Mouse (Mus musculus) stomach, embryonic 16.5 days (tissue): ENCODE data around the gene Zfp618. TPM values are rescaled to one million over a fixed set of nuclear protein-coding genes. Genes with fewer than 3 reads are reported as not detected.

Experiments used
- ATAC-seq: fragments of 200-750 bp; cut with Nextera tagmentation; 2 replicates; pipeline ENCODE4 v1.8.0; 2017; ENCODE audit warnings: moderate number of reproducible peaks, moderate TSS enrichment; ENCODE audit not compliant: insufficient read depth, low FRiP score
- H3K27ac ChIP-seq: fragments of 300-500 bp; sonication (generic); 2 replicates; pipeline ENCODE4 v1.5.1; 2014; ENCODE audit warnings: low read length
- H3K27me3 ChIP-seq: fragments of 300-500 bp; sonication (generic); 2 replicates; pipeline ENCODE4 v1.6.1; 2014; ENCODE audit warnings: low read length, control low read depth, mixed read lengths; ENCODE audit not compliant: control insufficient read depth, insufficient read depth
- H3K36me3 ChIP-seq: fragments of 300-500 bp; sonication (generic); 2 replicates; pipeline ENCODE4 v1.6.1; 2014; ENCODE audit warnings: low read length; ENCODE audit not compliant: control insufficient read depth, insufficient read depth
- H3K4me1 ChIP-seq: fragments of 300-500 bp; sonication (generic); 2 replicates; pipeline ENCODE4 v1.6.1; 2014; ENCODE audit warnings: low read length, control low read depth, mixed read lengths; ENCODE audit not compliant: control insufficient read depth, insufficient read depth
- H3K4me2 ChIP-seq: fragments of 300-500 bp; sonication (generic); 2 replicates; pipeline ENCODE4 v1.6.1; 2014; ENCODE audit warnings: low read depth, low read length, mixed read lengths
- H3K4me3 ChIP-seq: fragments of 300-500 bp; sonication (generic); replicated peaks from 2 replicates; pipeline ENCODE4 v1.5.1; 2014; ENCODE audit warnings: mild to moderate bottlenecking, low read length
- H3K9ac ChIP-seq: fragments of 300-500 bp; sonication (generic); 2 replicates; pipeline ENCODE4 v1.6.1; 2014; ENCODE audit warnings: low read length
- H3K9me3 ChIP-seq: fragments of 300-500 bp; sonication (generic); replicated peaks from 2 replicates; pipeline ENCODE4 v1.6.1; 2016; ENCODE audit warnings: low read length, control low read depth; ENCODE audit not compliant: control insufficient read depth
- WGBS: fragments of 180-500 bp; shearing (Covaris S2); extraction: QIAGEN DNeasy Blood & Tissue Kit; methylation state at CpG from one replicate; pipeline ENCODE4 v1.1.7; 2014; 5-methylcytosine and 5-hydroxymethylcytosine counted together
- polyA plus RNA-seq: library from polyadenylated mRNA; unstranded; fragments of >200 nt; fragmentation: Nextera tagmentation; extraction: Ambion mirVana; gene quantifications from 2 replicates; pipeline ENCODE4 v1.2.1, GENCODE M21; 2015

Zfp618 gene
- polyA plus RNA-seq, 1 experiment from 2014 or later, result 23.1 TPM

DNA sequence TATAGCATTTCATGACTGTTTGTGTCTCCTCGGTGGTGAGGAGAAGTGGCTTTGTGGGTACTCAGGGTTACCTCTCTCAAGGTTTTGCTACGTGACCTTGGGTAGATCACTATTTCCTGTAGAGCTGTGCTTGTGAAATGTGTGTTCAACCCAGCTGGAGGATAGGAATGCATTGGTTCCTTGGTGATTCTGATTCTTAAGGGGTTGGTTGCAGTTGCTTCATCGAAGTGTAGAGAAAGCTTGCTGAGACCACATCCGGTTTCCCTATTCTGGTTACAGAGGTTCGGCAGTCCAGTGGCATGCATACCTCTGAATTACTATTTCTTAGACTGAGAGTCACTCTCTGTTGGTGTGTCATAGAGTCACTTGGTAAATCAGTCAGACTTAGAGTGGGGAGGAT is 4.2 kb downstream of the Zfp618 start:
- Histone ChIP-seq H3K27ac (no peak overlapping the region), H3K9ac (no peak overlapping the region), H3K36me3 (no peaks in the 10 kb centered on the region), H3K9me3 (no peaks in the 10 kb centered on the region), H3K4me3 (no peak overlapping the region), H3K27me3 (no peaks in the 10 kb centered on the region), H3K4me2 (no peak overlapping the region), H3K4me1 (peaks cover 20% of the 10 kb centered on the region)
- 85% methylated on average over 5 of the region's 5 CpGs for WGBS
- ATAC-seq, result no peak

DNA sequence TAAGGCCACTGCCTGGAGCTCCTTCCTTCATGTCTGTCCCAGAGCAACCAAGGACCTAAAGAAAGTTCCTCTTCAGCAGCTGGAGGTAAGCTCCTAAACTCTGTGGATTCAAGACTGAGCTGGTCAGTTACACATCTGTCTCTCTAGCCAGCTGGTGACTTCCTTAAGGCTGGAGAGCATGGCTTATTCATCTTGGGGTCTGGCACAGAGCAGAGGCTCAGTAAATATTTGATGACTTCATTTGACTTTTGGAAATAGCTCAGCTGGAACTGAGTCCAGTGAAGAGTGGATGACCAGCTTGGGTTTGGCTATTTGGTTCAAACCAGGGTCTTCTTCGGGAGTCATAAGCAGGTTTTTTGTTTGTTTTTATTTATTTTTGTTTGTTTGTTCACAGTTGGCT is 6.6 kb downstream of the Zfp618 start:
- Histone ChIP-seq H3K9ac (no peak overlapping the region), H3K4me1 (peaks cover 26% of the 10 kb centered on the region), H3K27me3 (no peaks in the 10 kb centered on the region), H3K36me3 (no peaks in the 10 kb centered on the region), H3K4me3 (no peak overlapping the region), H3K4me2 (no peak overlapping the region), H3K27ac (no peak overlapping the region), H3K9me3 (no peaks in the 10 kb centered on the region)
- no peak for ATAC-seq
- 58% methylated on average over 1 of the region's 1 CpGs for WGBS

DNA sequence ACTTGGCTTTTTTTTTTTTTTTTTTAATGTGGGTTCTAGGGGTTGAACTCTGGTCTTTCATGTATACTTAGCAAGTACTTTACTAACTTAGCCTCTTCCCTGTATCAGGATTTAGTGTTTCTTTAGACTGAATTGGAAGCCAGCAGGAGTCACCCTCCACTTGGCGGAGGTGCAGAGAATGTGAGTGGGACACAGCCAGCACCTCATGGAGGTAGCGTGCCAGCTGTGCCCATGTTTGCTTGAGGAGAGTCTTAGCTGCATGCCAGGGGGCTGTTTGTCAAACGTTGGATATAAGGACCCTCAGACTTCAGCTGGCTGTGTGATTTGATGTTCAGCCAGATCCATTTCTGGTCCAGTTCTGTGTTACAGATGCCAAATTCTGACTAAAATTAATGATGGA is 7.7 kb downstream of the Zfp618 start:
- H3K27me3 ChIP-seq, result no peaks in the 10 kb centered on the region
- no peak overlapping the region for H3K9ac ChIP-seq
- H3K27ac ChIP-seq, result no peak overlapping the region
- WGBS, result 59% methylated on average over 3 of the region's 3 CpGs
- no peaks in the 10 kb centered on the region for H3K9me3 ChIP-seq
- no peak for ATAC-seq
- no peak overlapping the region for H3K4me3 ChIP-seq
- peaks cover 35% of the 10 kb centered on the region for H3K4me1 ChIP-seq
- no peak overlapping the region for H3K4me2 ChIP-seq
- no peaks in the 10 kb centered on the region for H3K36me3 ChIP-seq

DNA sequence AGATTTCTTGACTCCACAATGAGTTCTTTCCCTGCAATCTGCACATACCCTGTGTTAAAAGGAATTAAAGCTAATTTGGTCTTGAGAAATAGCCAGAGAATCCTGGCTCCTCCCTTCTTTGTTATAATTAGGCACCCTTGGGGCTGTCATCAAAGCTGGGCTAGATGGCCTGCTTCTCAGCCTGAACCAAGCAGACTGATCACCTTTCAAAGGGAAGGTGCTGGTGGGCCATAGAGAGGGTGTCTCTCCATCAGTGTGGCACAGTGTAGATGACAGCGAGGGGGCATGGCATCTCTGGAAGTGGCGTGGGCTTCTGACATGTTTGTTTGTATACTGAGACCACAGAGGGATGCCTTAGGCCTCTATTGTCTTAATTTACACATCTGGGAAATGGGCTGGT is 9.5 kb downstream of the Zfp618 start:
- no peak for ATAC-seq
- 75% methylated on average over 2 of the region's 2 CpGs for WGBS

DNA sequence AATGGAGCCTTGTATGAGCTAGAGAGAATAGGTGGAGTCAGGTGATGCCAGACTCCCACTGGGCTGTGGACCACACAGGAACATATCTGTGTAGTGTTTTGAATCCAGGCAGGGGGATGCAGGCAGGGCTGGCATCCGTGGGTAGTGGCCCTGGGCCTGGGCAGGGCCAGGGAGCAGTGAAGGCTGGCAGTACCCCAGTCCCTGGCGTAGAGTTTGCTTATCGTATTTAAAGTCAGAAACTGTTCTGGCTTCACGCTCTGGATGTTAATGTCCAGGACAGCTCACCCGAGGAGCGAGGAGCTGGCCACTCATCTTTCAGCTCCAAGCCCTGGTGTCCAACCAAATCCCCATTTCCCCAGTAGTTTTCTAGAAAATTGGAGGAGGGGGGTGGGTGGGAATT is 10.2 kb downstream of the Zfp618 start:
- Histone ChIP-seq H3K27me3 (no peaks in the 10 kb centered on the region), H3K9me3 (no peaks in the 10 kb centered on the region), H3K4me2 (no peak overlapping the region), H3K27ac (no peak overlapping the region), H3K4me3 (no peak overlapping the region), H3K36me3 (no peaks in the 10 kb centered on the region), H3K9ac (no peak overlapping the region), H3K4me1 (peaks cover 40% of the 10 kb centered on the region)
- WGBS, result 69% methylated on average over 6 of the region's 6 CpGs
- ATAC-seq, result no peak

More for the DNA sequence above, 9.5 kb downstream of the Zfp618 start:
- H3K36me3 ChIP-seq, result no peaks in the 10 kb centered on the region
- no peak overlapping the region for H3K9ac ChIP-seq
- no peak overlapping the region for H3K4me3 ChIP-seq
- peaks cover 45% of the 10 kb centered on the region for H3K4me1 ChIP-seq
- no peaks in the 10 kb centered on the region for H3K9me3 ChIP-seq
- no peaks in the 10 kb centered on the region for H3K27me3 ChIP-seq
- H3K4me2 ChIP-seq, result no peak overlapping the region
- H3K27ac ChIP-seq, result no peak overlapping the region

DNA sequence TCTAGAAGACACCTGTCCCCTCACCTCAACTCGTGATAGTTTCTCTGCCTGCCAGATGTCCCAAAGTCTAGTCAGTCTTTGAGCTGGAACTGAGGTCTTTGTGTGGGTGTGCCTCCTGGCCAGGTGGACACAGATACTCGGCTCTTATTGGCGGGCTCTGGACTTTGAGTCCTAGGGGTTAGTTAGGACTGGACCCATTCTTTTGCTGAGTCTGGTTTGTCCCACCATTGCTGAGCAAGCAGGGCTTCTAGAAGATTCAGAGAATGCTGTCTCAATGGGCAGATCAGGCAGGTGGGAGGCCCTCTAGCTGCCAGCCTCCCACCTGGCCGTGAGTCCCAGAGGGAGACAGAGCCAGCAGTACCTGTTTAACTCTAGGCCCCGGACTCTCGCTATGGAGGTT is 12.1 kb downstream of the Zfp618 start:
- Histone ChIP-seq H3K27ac (no peak overlapping the region), H3K27me3 (no peaks in the 10 kb centered on the region), H3K36me3 (no peaks in the 10 kb centered on the region), H3K4me2 (no peak overlapping the region), H3K4me3 (no peak overlapping the region), H3K4me1 (peaks cover 28% of the 10 kb centered on the region), H3K9ac (no peak overlapping the region), H3K9me3 (no peaks in the 10 kb centered on the region)
- 65% methylated on average over 6 of the region's 6 CpGs for WGBS
- no peak for ATAC-seq

DNA sequence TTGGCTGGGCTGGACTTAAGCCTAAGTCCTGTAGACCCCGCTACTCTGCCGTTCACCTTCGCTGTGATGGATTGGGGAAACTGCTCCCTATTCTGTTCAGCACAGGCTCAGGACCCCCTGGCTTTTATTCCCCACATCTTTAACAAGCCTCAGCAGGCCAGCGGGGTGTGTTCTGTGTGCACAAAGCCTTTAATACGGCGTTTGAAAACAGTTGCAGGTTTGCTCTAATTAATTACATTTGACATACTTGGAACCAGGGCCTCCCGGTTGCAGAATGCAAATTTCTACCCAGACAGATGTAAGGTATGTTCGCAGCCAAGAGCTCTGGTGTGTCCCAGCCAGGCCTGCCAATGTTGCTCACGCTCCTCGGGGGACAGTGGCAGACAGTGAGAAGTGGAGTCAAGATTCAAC is 13.1 kb downstream of the Zfp618 start:
- no peaks in the 10 kb centered on the region for H3K9me3 ChIP-seq
- H3K4me1 ChIP-seq, result peaks cover 25% of the 10 kb centered on the region
- no peaks in the 10 kb centered on the region for H3K36me3 ChIP-seq
- H3K27ac ChIP-seq, result peak overlapping the region; percentile 48
- H3K4me3 ChIP-seq, result no peak overlapping the region
- peak; percentile 23; the same call in 1 of the 2 replicates for ATAC-seq
- 43% methylated on average over 10 of the region's 10 CpGs for WGBS
- no peaks in the 10 kb centered on the region for H3K27me3 ChIP-seq
- 0 out of 2 replicates have a peak overlapping the region, but pooled peaks have one; percentile 12 for H3K4me2 ChIP-seq
- peak overlapping the region; percentile 19 for H3K9ac ChIP-seq

DNA sequence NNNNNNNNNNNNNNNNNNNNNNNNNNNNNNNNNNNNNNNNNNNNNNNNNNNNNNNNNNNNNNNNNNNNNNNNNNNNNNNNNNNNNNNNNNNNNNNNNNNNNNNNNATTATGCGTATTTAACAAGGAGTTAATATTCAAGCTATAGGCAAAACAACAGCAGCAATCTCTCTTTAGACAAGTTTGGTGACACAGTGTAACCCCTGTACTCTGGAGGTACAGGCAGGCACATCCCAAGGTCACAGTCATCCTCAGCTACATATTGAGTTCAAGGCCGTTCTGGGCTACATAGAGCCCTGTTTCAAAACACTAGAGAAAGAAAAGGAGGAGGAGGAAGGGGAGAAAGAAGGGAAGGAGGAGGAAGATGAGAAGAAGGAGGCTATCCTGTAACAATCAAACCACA is 16.2 kb downstream of the Zfp618 start:
- H3K36me3 ChIP-seq, result no peaks in the 10 kb centered on the region
- no peak for ATAC-seq
- H3K27me3 ChIP-seq, result no peaks in the 10 kb centered on the region
- 83% methylated on average over 2 of the region's 2 CpGs for WGBS
- H3K4me3 ChIP-seq, result no peak overlapping the region
- peaks cover 18% of the 10 kb centered on the region for H3K4me1 ChIP-seq
- H3K27ac ChIP-seq, result no peak overlapping the region
- H3K4me2 ChIP-seq, result no peak overlapping the region
- no peaks in the 10 kb centered on the region for H3K9me3 ChIP-seq
- H3K9ac ChIP-seq, result no peak overlapping the region

DNA sequence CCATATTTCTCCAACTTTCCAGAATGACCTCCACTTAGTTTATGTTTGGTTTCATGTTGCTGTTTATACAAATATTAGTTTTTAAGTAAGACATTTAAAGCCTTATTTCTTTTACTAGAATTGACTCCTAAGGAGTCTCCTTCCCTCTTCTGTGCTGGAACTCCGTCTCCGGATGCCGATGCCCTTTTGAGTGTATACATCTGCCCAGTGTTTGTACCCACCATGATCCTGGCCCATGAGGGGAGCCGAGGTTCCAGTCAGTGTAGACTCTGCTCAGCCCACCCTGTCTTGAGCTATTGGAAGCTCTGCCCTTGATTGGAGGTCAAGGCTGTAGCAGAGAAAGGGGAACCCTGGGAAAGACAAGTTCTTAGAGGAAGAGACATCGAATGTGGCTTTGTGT is 18.2 kb downstream of the Zfp618 start:
- WGBS, result 71% methylated on average over 5 of the region's 5 CpGs
- no peaks in the 10 kb centered on the region for H3K27me3 ChIP-seq
- H3K9me3 ChIP-seq, result no peaks in the 10 kb centered on the region
- no peak overlapping the region for H3K4me3 ChIP-seq
- no peak overlapping the region for H3K4me2 ChIP-seq
- H3K36me3 ChIP-seq, result no peaks in the 10 kb centered on the region
- no peak overlapping the region for H3K27ac ChIP-seq
- H3K4me1 ChIP-seq, result peaks cover 6% of the 10 kb centered on the region; the same call in 1 of the 2 replicates
- ATAC-seq, result no peak
- no peak overlapping the region for H3K9ac ChIP-seq

DNA sequence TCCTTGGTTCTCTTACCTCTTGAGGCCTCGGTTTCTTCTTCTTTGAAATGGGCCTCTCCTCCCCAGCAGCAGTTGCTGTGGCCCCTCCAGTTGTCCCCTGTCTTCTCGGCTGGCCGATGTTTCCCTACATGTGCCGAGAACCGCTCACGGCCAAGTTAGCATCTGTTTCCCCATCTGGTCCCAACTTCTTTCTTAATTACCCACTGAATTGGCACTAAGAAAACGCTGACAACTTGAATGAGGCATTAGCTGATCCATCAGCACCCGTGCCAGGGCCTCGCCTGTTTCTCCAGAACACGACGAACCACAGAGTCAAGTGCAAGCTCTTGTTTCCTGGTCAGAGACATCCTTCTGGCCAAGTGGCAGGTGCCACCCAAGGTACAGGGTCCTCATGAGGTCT is 26.0 kb downstream of the Zfp618 start:
- no peak for ATAC-seq
- 85% methylated on average over 11 of the region's 11 CpGs for WGBS
- Histone ChIP-seq H3K27ac (no peak overlapping the region), H3K4me1 (0 out of 2 replicates have a peak, but pooled peaks cover 5% of the 10 kb centered on the region), H3K27me3 (no peaks in the 10 kb centered on the region), H3K4me3 (no peak overlapping the region), H3K36me3 (no peaks in the 10 kb centered on the region), H3K9ac (no peak overlapping the region), H3K9me3 (peaks cover 4% of the 10 kb centered on the region), H3K4me2 (no peak overlapping the region)
